In genomic region chr13:105247691-105248090, GRCm38 (mm10) we compare ENCODE assay signal across 23 mouse cellular contexts. TPM values are rescaled to one million over a fixed set of nuclear protein-coding genes. Genes with fewer than 3 reads are reported as not detected.
A peak's percentile ranks its signal among the peaks of the same experiment; 100 is the strongest.
DNase-seq lines count a peak whose midpoint lies in the region; ATAC-seq lines count a peak whose summit lies in the region.
"Had no signal": no experiment of that assay in that cellular context is flagged by ENCODE, and none has a peak within 500 bp of the region (broad histone marks: within the 10 kb centered on the region; RNA-seq: fewer than 3 reads in every experiment).

No protein-coding gene starts in this region.

- no peak overlapping the region for H3K9ac ChIP-seq in hindbrain, embryonic 12.5 days
- no peak overlapping the region for H3K9ac ChIP-seq in hindbrain, embryonic 11.5 days (ENCODE audit: low read depth, low read length)
- no peak overlapping the region for H3K9ac ChIP-seq in neural tube, embryonic 15.5 days (replicated peaks)
- H3K9ac ChIP-seq: embryonic facial prominence, embryonic 12.5 days; heart, embryonic 13.5 days; intestine, embryonic 15.5 days; limb, embryonic 15.5 days; liver, embryonic 15.5 days had no signal

- peaks cover 22% of the 10 kb centered on the region for H3K4me1 ChIP-seq in hindbrain, embryonic 12.5 days
- H3K4me1 ChIP-seq in hindbrain, embryonic 11.5 days (replicated peaks; ENCODE audit: control insufficient read depth, insufficient read depth, low read length): no peaks in the 10 kb centered on the region
- H3K4me1 ChIP-seq in neural tube, embryonic 15.5 days: 0 out of 2 replicates have a peak, but pooled peaks cover 5% of the 10 kb centered on the region
- H3K4me1 ChIP-seq: embryonic facial prominence, embryonic 12.5 days; intestine, embryonic 15.5 days; limb, embryonic 15.5 days; liver, embryonic 15.5 days had no signal

- DNase-seq in adrenal gland, adult 2 months: peak; percentile 31
- DNase-seq in adrenal gland, postnatal 4 days (ENCODE audit: low spot score in 2 of 2): no peak
- DNase-seq in hindbrain, embryonic 11.5 days (ENCODE audit: low spot score): no peak
- peak; percentile 11 for DNase-seq in right cerebral cortex, postnatal 4 days
- no peak for DNase-seq in right cerebral cortex, adult 2 months (ENCODE audit: low spot score in 2 of 2)
- no peak for DNase-seq in left cerebral cortex, postnatal 36 days (ENCODE audit: low spot score in 2 of 2)
- DNase-seq: cerebellum, adult 9-11 months; gastrocnemius, postnatal 14 days; heart, adult 18-20 months; kidney, adult 9 months; kidney, postnatal 4 days; thymus, adult 2 months had no signal

- no peak overlapping the region for H3K27ac ChIP-seq in hindbrain, embryonic 12.5 days
- H3K27ac ChIP-seq in hindbrain, embryonic 11.5 days (ENCODE audit: low read depth, low read length): no peak overlapping the region
- H3K27ac ChIP-seq in neural tube, embryonic 15.5 days (replicated peaks): no peak overlapping the region
- H3K27ac ChIP-seq: embryonic facial prominence, embryonic 12.5 days; heart, embryonic 13.5 days; intestine, embryonic 15.5 days; limb, embryonic 15.5 days; liver, embryonic 15.5 days had no signal

- H3K36me3 ChIP-seq in hindbrain, embryonic 12.5 days: 0 out of 2 replicates have a peak, but pooled peaks cover 4% of the 10 kb centered on the region
- no peaks in the 10 kb centered on the region for H3K36me3 ChIP-seq in hindbrain, embryonic 11.5 days (ENCODE audit: control insufficient read depth, insufficient read depth, low read length)
- H3K36me3 ChIP-seq in neural tube, embryonic 15.5 days: 0 out of 2 replicates have a peak, but pooled peaks cover 4% of the 10 kb centered on the region
- H3K36me3 ChIP-seq: embryonic facial prominence, embryonic 12.5 days; heart, embryonic 13.5 days; intestine, embryonic 15.5 days; limb, embryonic 15.5 days; liver, embryonic 15.5 days had no signal

- ATAC-seq in hindbrain, embryonic 12.5 days (ENCODE audit: low FRiP score): no peak
- ATAC-seq in hindbrain, embryonic 11.5 days (ENCODE audit: low FRiP score): no peak
- no peak for ATAC-seq in neural tube, embryonic 15.5 days (ENCODE audit: low FRiP score)
- ATAC-seq: activated CD4-positive, CD25-positive, alpha-beta regulatory T cell, adult 4 months; intestine, embryonic 15.5 days; lung, postnatal 0 days; Patski had no signal

- 86% methylated on average over 6 of the region's 6 CpGs for WGBS in hindbrain, embryonic 12.5 days
- 93% methylated on average over 6 of the region's 6 CpGs for WGBS in hindbrain, embryonic 11.5 days
- 78% methylated on average over 6 of the region's 6 CpGs for WGBS in neural tube, embryonic 15.5 days

- no peaks in the 10 kb centered on the region for H3K27me3 ChIP-seq in hindbrain, embryonic 12.5 days
- H3K27me3 ChIP-seq in hindbrain, embryonic 11.5 days (ENCODE audit: control insufficient read depth, insufficient read depth, low read length): no peaks in the 10 kb centered on the region
- H3K27me3 ChIP-seq in neural tube, embryonic 15.5 days (replicated peaks): no peaks in the 10 kb centered on the region
- H3K27me3 ChIP-seq: embryonic facial prominence, embryonic 12.5 days; heart, embryonic 13.5 days; intestine, embryonic 15.5 days; limb, embryonic 15.5 days; liver, embryonic 15.5 days; Patski had no signal

- H3K4me2 ChIP-seq in hindbrain, embryonic 12.5 days (replicated peaks): peak overlapping the region; percentile 34
- H3K4me2 ChIP-seq in hindbrain, embryonic 11.5 days (replicated peaks; ENCODE audit: low read depth, low read length): no peak overlapping the region
- peak overlapping the region; percentile 28 for H3K4me2 ChIP-seq in neural tube, embryonic 15.5 days
- H3K4me2 ChIP-seq: embryonic facial prominence, embryonic 12.5 days; heart, embryonic 13.5 days; intestine, embryonic 15.5 days; limb, embryonic 15.5 days; liver, embryonic 15.5 days had no signal

- H3K9me3 ChIP-seq in hindbrain, embryonic 12.5 days (replicated peaks): no peaks in the 10 kb centered on the region
- no peaks in the 10 kb centered on the region for H3K9me3 ChIP-seq in hindbrain, embryonic 11.5 days (ENCODE audit: control insufficient read depth, low read length)
- H3K9me3 ChIP-seq in neural tube, embryonic 15.5 days (replicated peaks): no peaks in the 10 kb centered on the region
- H3K9me3 ChIP-seq: embryonic facial prominence, embryonic 12.5 days; heart, embryonic 13.5 days; intestine, embryonic 15.5 days; limb, embryonic 15.5 days; liver, embryonic 15.5 days had no signal

- no peak overlapping the region for H3K4me3 ChIP-seq in hindbrain, embryonic 12.5 days
- no peak overlapping the region for H3K4me3 ChIP-seq in hindbrain, embryonic 11.5 days (ENCODE audit: low read depth, low read length)
- H3K4me3 ChIP-seq in neural tube, embryonic 15.5 days (replicated peaks): peak overlapping the region; percentile 16
- H3K4me3 ChIP-seq: embryonic facial prominence, embryonic 12.5 days; erythroblast, embryonic 14.5 days; heart, embryonic 13.5 days; intestine, embryonic 15.5 days; limb, embryonic 15.5 days; liver, embryonic 15.5 days had no signal

- intact Hi-C loops in left cerebral cortex, postnatal 36 days (cut with DNase I): loop anchor here (5.0 kb wide), 1 partner anchor 305 kb away; no protein-coding TSS in a partner anchor

RNA-seq across cellular contexts. Expression of gene Rnf180, which starts 46.9 kb away (rescaled TPM):
- 10 to 100 TPM in 1 of 2 experiments, 1 to 10 TPM in 1; 5.2 to 17.6 TPM for total RNA-seq in adrenal gland, adult 2 months (2021)
- 0.45 and 0.71 TPM in 2 replicates for polyA plus RNA-seq in adrenal gland, adult 2 months (2012; rRNA removed)
- 10 to 100 TPM; 15.7 to 16.4 TPM for total RNA-seq in adrenal gland, postnatal 4 days (2021)
- 16.4 and 18.2 TPM in 2 replicates for polyA plus RNA-seq in hindbrain, embryonic 12.5 days (2016; fragmentation: Nextera tagmentation; extraction: Ambion mirVana)
- 10.1 and 11.3 TPM in 2 replicates for polyA plus RNA-seq in hindbrain, embryonic 11.5 days (2014; fragmentation: Nextera tagmentation; extraction: Ambion mirVana)
- 26.2 and 30.1 TPM in 2 replicates for polyA plus RNA-seq in neural tube, embryonic 15.5 days (2015; fragmentation: Nextera tagmentation; extraction: Ambion mirVana)
- 10 to 100 TPM; 18.6 to 19.3 TPM for total RNA-seq in left cerebral cortex, postnatal 36 days (2021)
- polyA plus RNA-seq: erythroblast, embryonic 14.5 days had no signal

Comparison
In these comparisons a context has a peak if more than half of its experiments do, and no peak if none do; other contexts are left out.
1. DNase-seq: peak in adrenal gland, adult 2 months (single experiment) and right cerebral cortex, postnatal 4 days (single experiment); none in adrenal gland, postnatal 4 days (0 of 2), hindbrain, embryonic 11.5 days (single experiment), right cerebral cortex, adult 2 months (0 of 2) and left cerebral cortex, postnatal 36 days (0 of 2).